Mouse (Mus musculus): ENCODE measurements around the gene Fuom. TPM values are rescaled to one million over a fixed set of nuclear protein-coding genes. Genes with fewer than 3 reads are reported as not detected.

Fuom gene
- total and polyA plus RNA-seq, 2 experiments from 2014 or later, result 34.3 to 54.3 TPM

DNA sequence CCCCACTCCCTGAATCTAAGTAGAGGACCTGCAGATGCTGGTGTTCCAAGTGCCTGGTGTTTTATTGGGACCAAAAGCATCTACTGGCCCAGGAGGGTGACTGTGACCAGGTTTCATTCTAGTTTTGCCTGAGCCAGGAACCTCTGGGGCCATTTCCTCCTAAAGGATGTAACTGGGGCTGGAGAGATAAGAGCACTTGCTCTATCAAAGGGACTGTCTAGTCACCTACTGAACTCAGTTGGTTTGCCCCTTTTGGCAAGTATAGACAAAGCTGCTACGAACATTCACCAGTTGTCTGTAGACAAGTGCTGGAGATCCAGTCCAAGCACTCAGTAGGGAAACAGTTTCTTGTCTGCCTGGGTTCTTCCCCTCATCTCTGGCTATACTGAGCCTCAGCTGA, 3.8 kb downstream of the Fuom start:
- no peak for TF ChIP-seq CTCF (IDR thresholded peaks at IDR 0.05; ENCODE audit: low read depth)
- ATAC-seq (no peak), DNase-seq (ENCODE audit: low spot score) (no peak)
- Histone ChIP-seq H3K27ac (no peak overlapping the region), H3K36me3 (ENCODE audit: insufficient read depth, low read length) (no peaks in the 10 kb centered on the region), H3K9me3 (ENCODE audit: low read length) (no peaks in the 10 kb centered on the region), H3K9ac (replicated peaks; ENCODE audit: low read length) (no peak overlapping the region), H3K4me2 (ENCODE audit: low read depth, low read length) (no peak overlapping the region), H3K27me3 (ENCODE audit: insufficient read depth, low read length) (no peaks in the 10 kb centered on the region), H3K4me1 (ENCODE audit: insufficient read depth, low read length) (peaks cover 8% of the 10 kb centered on the region), H3K4me3 (ENCODE audit: low read length) (no peak overlapping the region)
- WGBS, result 100% methylated on average over 1 of the region's 1 CpGs

DNA sequence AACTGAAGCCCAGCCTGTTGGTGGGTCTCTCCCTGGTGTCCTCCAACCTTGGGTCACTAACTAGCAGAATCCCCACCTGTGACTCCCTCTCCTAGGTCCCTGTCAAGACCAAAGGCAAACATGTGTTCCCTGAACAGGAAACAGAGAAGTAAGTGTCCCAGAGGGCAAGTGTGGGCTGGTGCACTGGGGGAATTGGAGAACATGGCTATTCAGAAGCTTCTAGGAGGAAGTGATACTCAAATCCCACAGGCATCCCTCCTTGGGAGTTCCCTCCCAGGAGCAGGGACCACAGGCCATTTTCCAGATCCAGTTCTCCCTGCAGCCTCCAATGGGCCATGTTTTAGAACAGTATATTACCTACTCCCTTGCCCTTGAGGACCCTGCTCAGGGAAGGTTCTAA, 6.2 kb downstream of the Fuom start:
- Histone ChIP-seq H3K9ac (replicated peaks; ENCODE audit: low read length) (no peak overlapping the region), H3K4me1 (ENCODE audit: insufficient read depth, low read length) (no peaks in the 10 kb centered on the region), H3K27me3 (ENCODE audit: insufficient read depth, low read length) (no peaks in the 10 kb centered on the region), H3K4me2 (ENCODE audit: low read depth, low read length) (no peak overlapping the region), H3K9me3 (ENCODE audit: low read length) (no peaks in the 10 kb centered on the region), H3K27ac (no peak overlapping the region), H3K4me3 (ENCODE audit: low read length) (no peak overlapping the region), H3K36me3 (ENCODE audit: insufficient read depth, low read length) (no peaks in the 10 kb centered on the region)
- DNase-seq (ENCODE audit: low spot score), result no peak
- ATAC-seq, result no peak
- no peak for TF ChIP-seq CTCF (IDR thresholded peaks at IDR 0.05; ENCODE audit: low read depth)

DNA sequence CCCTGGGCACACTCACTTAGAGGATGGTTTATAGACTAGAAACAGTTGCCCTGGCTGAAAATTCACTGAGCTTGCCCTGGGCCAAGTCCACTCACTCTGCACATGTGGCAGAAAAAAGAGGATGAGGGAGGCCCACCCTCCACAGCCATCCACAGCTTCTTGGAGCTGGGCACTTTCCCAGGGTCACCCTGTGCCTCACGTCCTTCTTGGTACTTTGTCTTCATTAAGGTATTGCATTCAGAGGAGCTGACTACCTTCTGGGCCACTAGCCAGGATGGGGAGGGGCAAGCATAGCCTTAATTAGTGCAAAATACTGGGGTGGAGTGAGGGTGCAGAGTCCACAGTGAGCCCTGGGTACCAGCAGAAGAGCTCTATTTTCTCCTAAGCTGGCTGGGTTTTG, 6.7 kb downstream of the Fuom start:
- Histone ChIP-seq H3K9ac (replicated peaks; ENCODE audit: low read length) (no peak overlapping the region), H3K4me1 (ENCODE audit: insufficient read depth, low read length) (no peaks in the 10 kb centered on the region), H3K36me3 (ENCODE audit: insufficient read depth, low read length) (no peaks in the 10 kb centered on the region), H3K9me3 (ENCODE audit: low read length) (no peaks in the 10 kb centered on the region), H3K4me2 (ENCODE audit: low read depth, low read length) (no peak overlapping the region), H3K27me3 (ENCODE audit: insufficient read depth, low read length) (no peaks in the 10 kb centered on the region), H3K27ac (no peak overlapping the region), H3K4me3 (ENCODE audit: low read length) (no peak overlapping the region)
- TF ChIP-seq CTCF (IDR thresholded peaks at IDR 0.05; ENCODE audit: low read depth), result no peak
- 46% methylated on average over 1 of the region's 1 CpGs for WGBS
- ATAC-seq, result no peak
- no peak for DNase-seq (ENCODE audit: low spot score)

- H3K4me1 ChIP-seq (ENCODE audit: insufficient read depth, low read length), result no peaks in the 10 kb centered on the region
- TF ChIP-seq CTCF (IDR thresholded peaks at IDR 0.05; ENCODE audit: low read depth), result no peak
- ATAC-seq (no peak), DNase-seq (ENCODE audit: low spot score) (no peak)
- no peak overlapping the region for H3K4me2 ChIP-seq (ENCODE audit: low read depth, low read length)
- no peaks in the 10 kb centered on the region for H3K27me3 ChIP-seq (ENCODE audit: insufficient read depth, low read length)
- no peak overlapping the region for H3K9ac ChIP-seq (replicated peaks; ENCODE audit: low read length)
- 65% methylated on average over 5 of the region's 5 CpGs for WGBS
- H3K4me3 ChIP-seq (ENCODE audit: low read length), result no peak overlapping the region
- no peaks in the 10 kb centered on the region for H3K36me3 ChIP-seq (ENCODE audit: insufficient read depth, low read length)
- H3K27ac ChIP-seq, result no peak overlapping the region
- no peaks in the 10 kb centered on the region for H3K9me3 ChIP-seq (ENCODE audit: low read length)
These were observed 7.3 kb downstream of the Fuom start for GRCm38 (mm10) chr7:140094954-140095353.

- H3K27me3 ChIP-seq (ENCODE audit: insufficient read depth, low read length), result no peaks in the 10 kb centered on the region
- no peaks in the 10 kb centered on the region for H3K4me1 ChIP-seq (ENCODE audit: insufficient read depth, low read length)
- no peak within 1 kb of the TSS for H3K4me2 ChIP-seq (ENCODE audit: low read depth, low read length)
- 72% methylated on average over 5 of the region's 5 CpGs for WGBS
- TF ChIP-seq CTCF (IDR thresholded peaks at IDR 0.05; ENCODE audit: low read depth), result no peak
- ATAC-seq (no peak), DNase-seq (ENCODE audit: low spot score) (no peak)
- no peak within 1 kb of the TSS for H3K27ac ChIP-seq
- no peaks in the 10 kb centered on the region for H3K36me3 ChIP-seq (ENCODE audit: insufficient read depth, low read length)
- H3K9ac ChIP-seq (replicated peaks; ENCODE audit: low read length), result no peak within 1 kb of the TSS
- H3K9me3 ChIP-seq (ENCODE audit: low read length), result no peaks in the 10 kb centered on the region
- H3K4me3 ChIP-seq (ENCODE audit: low read length), result no peak within 1 kb of the TSS
These were observed 9.2 kb downstream of the Fuom start, which contains the start of gene Prap1 for GRCm38 (mm10) chr7:140092924-140093528. Prap1 (plus strand) TSS chr7:140093395.

GRCm38 (mm10) chr7:140090601-140091000, 11.6 kb downstream of the Fuom start:
- no peaks in the 10 kb centered on the region for H3K9me3 ChIP-seq (ENCODE audit: low read length)
- no peak for DNase-seq (ENCODE audit: low spot score)
- H3K4me1 ChIP-seq (ENCODE audit: insufficient read depth, low read length), result no peaks in the 10 kb centered on the region
- TF ChIP-seq CTCF (IDR thresholded peaks at IDR 0.05; ENCODE audit: low read depth), result no peak
- H3K4me3 ChIP-seq (ENCODE audit: low read length), result no peak overlapping the region
- H3K9ac ChIP-seq (replicated peaks; ENCODE audit: low read length), result no peak overlapping the region
- WGBS, result 78% methylated on average over 10 of the region's 10 CpGs
- no peaks in the 10 kb centered on the region for H3K27me3 ChIP-seq (ENCODE audit: insufficient read depth, low read length)
- H3K4me2 ChIP-seq (ENCODE audit: low read depth, low read length), result no peak overlapping the region
- no peaks in the 10 kb centered on the region for H3K36me3 ChIP-seq (ENCODE audit: insufficient read depth, low read length)
- no peak for ATAC-seq
- H3K27ac ChIP-seq, result no peak overlapping the region

DNA sequence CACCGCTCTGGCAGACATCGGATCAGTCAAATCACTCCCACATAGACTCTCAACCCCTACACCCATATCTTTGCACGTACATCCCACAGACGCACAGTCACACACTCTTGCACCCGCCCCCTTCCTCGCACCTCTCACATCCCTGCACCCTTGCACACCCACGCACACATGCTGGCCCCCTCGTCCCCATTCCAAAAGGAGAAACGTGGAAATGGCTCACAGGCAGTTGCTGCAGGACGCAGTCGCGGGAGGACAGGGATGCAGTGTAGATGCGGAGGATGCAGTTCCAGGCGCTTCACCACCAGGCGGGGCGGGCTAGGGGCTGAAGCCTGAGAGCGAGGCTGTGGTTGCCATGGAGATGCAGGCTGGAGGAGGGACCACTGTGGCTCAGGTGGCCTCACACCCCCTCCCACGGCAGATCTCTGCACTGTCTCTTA, 20.0 kb downstream of the Fuom start, which contains the start of gene Caly:
Gene Caly, minus strand, starts transcription at position 307 of the 437 bp plus-strand sequence.
- peak; percentile 94 for TF ChIP-seq CTCF (IDR thresholded peaks at IDR 0.05; ENCODE audit: low read depth)
- peak within 1 kb of the TSS; percentile 63 for H3K4me2 ChIP-seq (ENCODE audit: low read depth, low read length)
- H3K4me1 ChIP-seq (ENCODE audit: insufficient read depth, low read length), result no peaks in the 10 kb centered on the region
- peak; percentile 91 for ATAC-seq
- 2% methylated on average over 18 of the region's 18 CpGs for WGBS
- H3K27me3 ChIP-seq (ENCODE audit: insufficient read depth, low read length), result no peaks in the 10 kb centered on the region
- H3K4me3 ChIP-seq (ENCODE audit: low read length), result peak within 1 kb of the TSS; percentile 46
- no peaks in the 10 kb centered on the region for H3K9me3 ChIP-seq (ENCODE audit: low read length)
- no peaks in the 10 kb centered on the region for H3K36me3 ChIP-seq (ENCODE audit: insufficient read depth, low read length)
- peak within 1 kb of the TSS; percentile 92 for H3K27ac ChIP-seq
- DNase-seq (ENCODE audit: low spot score), result peak; percentile 95
- peak within 1 kb of the TSS; percentile 62 for H3K9ac ChIP-seq (replicated peaks; ENCODE audit: low read length)
